Mouse (Mus musculus) kidney, adult 8-10 months (tissue): ENCODE data around the gene Oosp3.

Experiments used
- DNase-seq, 2 experiments: peaks; one replicate each; pipeline ENCODE4 v3.0.0; 2022

Gene Oosp3

GRCm38 (mm10) chr19:11696755-11697154, at the start of gene Oosp3:
Gene Oosp3, plus strand, starts transcription at chr19:11697055.
- DNase-seq = no peak

GRCm38 (mm10) chr19:11649564-11649963, 47.3 kb upstream of the Oosp3 start:
- no peak for DNase-seq

GRCm38 (mm10) chr19:11659142-11659541, 37.7 kb upstream of the Oosp3 start:
- DNase-seq = no peak

- no peak for DNase-seq
Measured at GRCm38 (mm10) chr19:11660459-11660858, 36.4 kb upstream of the Oosp3 start, which contains the start of gene Oosp2. Gene Oosp2, minus strand, starts transcription at chr19:11660559.

- DNase-seq = no peak
Measured at GRCm38 (mm10) chr19:11661562-11661961, 35.3 kb upstream of the Oosp3 start.

- no peak for DNase-seq
Measured at GRCm38 (mm10) chr19:11690839-11691238, 6.0 kb upstream of the Oosp3 start, which contains the start of gene Oosp1. Gene Oosp1, minus strand, starts transcription at chr19:11691150.

- no peak for DNase-seq
Measured at GRCm38 (mm10) chr19:11691454-11691853, 5.4 kb upstream of the Oosp3 start.

- DNase-seq = no peak
Measured at GRCm38 (mm10) chr19:11698342-11698741, 1.5 kb downstream of the Oosp3 start.

- no peak for DNase-seq
Measured at GRCm38 (mm10) chr19:11712451-11712850, 15.6 kb downstream of the Oosp3 start.

GRCm38 (mm10) chr19:11720071-11720470, 23.2 kb downstream of the Oosp3 start:
- no peak for DNase-seq

GRCm38 (mm10) chr19:11723870-11724269, 27.0 kb downstream of the Oosp3 start:
- no peak for DNase-seq

GRCm38 (mm10) chr19:11724275-11724674, 27.4 kb downstream of the Oosp3 start:
- no peak for DNase-seq

- no peak for DNase-seq
Measured at GRCm38 (mm10) chr19:11725915-11726314, 29.1 kb downstream of the Oosp3 start.

- DNase-seq = no peak
Measured at GRCm38 (mm10) chr19:11727304-11727703, 30.4 kb downstream of the Oosp3 start.

- no peak for DNase-seq
Measured at GRCm38 (mm10) chr19:11730278-11730677, 33.4 kb downstream of the Oosp3 start.

- no peak for DNase-seq
Measured at GRCm38 (mm10) chr19:11736455-11736854, 39.6 kb downstream of the Oosp3 start.

- DNase-seq = no peak
Measured at GRCm38 (mm10) chr19:11745680-11746079, 48.8 kb downstream of the Oosp3 start.

- DNase-seq = no peak
Measured at GRCm38 (mm10) chr19:11747298-11747697, 50.4 kb downstream of the Oosp3 start, which contains the start of gene Gif. Gene Gif, plus strand, starts transcription at chr19:11747554.
